In genomic region chr2:118202934-118203333, GRCm38 (mm10) we compare ENCODE assay signal across 14 mouse cellular contexts. TPM values are rescaled to one million over a fixed set of nuclear protein-coding genes. Genes with fewer than 3 reads are reported as not detected.
A peak's percentile ranks its signal among the peaks of the same experiment; 100 is the strongest.
DNase-seq lines count a peak whose midpoint lies in the region; ATAC-seq and TF ChIP-seq lines count a peak whose summit lies in the region.
"Had no signal": no experiment of that assay in that cellular context is flagged by ENCODE, and none has a peak within 500 bp of the region (broad histone marks: within the 10 kb centered on the region; RNA-seq: fewer than 3 reads in every experiment).

No protein-coding gene starts in this region.

- H3K4me3 ChIP-seq in layer of hippocampus, adult 2 months, result no peak overlapping the region
- H3K4me3 ChIP-seq in forebrain, embryonic 15.5 days, result no peak overlapping the region
- no peak overlapping the region for H3K4me3 ChIP-seq in midbrain, embryonic 10.5 days
- H3K4me3 ChIP-seq: liver, embryonic 15.5 days; myocyte had no signal

- TF ChIP-seq CTCF in layer of hippocampus, adult 2 months (conservative IDR thresholded peaks at IDR 0.05), result no peak

- H3K36me3 ChIP-seq in forebrain, embryonic 15.5 days, result no peaks in the 10 kb centered on the region
- H3K36me3 ChIP-seq in midbrain, embryonic 10.5 days, result no peaks in the 10 kb centered on the region
- H3K36me3 ChIP-seq: liver, embryonic 15.5 days had no signal

- peaks cover 48% of the 10 kb centered on the region for H3K4me1 ChIP-seq in forebrain, embryonic 15.5 days
- peaks cover 54% of the 10 kb centered on the region for H3K4me1 ChIP-seq in midbrain, embryonic 10.5 days
- H3K4me1 ChIP-seq: liver, embryonic 15.5 days had no signal

- no peak overlapping the region for H3K4me2 ChIP-seq in forebrain, embryonic 15.5 days (replicated peaks)
- H3K4me2 ChIP-seq: liver, embryonic 15.5 days had no signal

- no peaks in the 10 kb centered on the region for H3K27me3 ChIP-seq in forebrain, embryonic 15.5 days
- H3K27me3 ChIP-seq in midbrain, embryonic 10.5 days (ENCODE audit: low read depth, poor library complexity, severe bottlenecking), result peaks cover 17% of the 10 kb centered on the region

- H3K27ac ChIP-seq in layer of hippocampus, adult 2 months, result peak overlapping the region; percentile 78
- peak overlapping the region; percentile 92 for H3K27ac ChIP-seq in forebrain, embryonic 15.5 days (replicated peaks)
- peak overlapping the region; percentile 81 for H3K27ac ChIP-seq in midbrain, embryonic 10.5 days (replicated peaks)
- H3K27ac ChIP-seq: liver, embryonic 15.5 days; macrophage had no signal

- WGBS in forebrain, embryonic 15.5 days, result 25% methylated on average over 2 of the region's 2 CpGs
- WGBS in midbrain, embryonic 10.5 days, result 56% methylated on average over 2 of the region's 2 CpGs

- no peak for DNase-seq in layer of hippocampus, adult 2 months (ENCODE audit: low spot score in 2 of 2)
- no peak for DNase-seq in layer of hippocampus, adult 11-12 months (ENCODE audit: low spot score)
- no peak for DNase-seq in midbrain, embryonic 10.5 days (ENCODE audit: low spot score)
- peak; percentile 53 for DNase-seq in retina, embryonic 14.5 days (ENCODE audit: low spot score)
- no peak for DNase-seq in gastrocnemius, postnatal 36 days
- no peak for DNase-seq in kidney, adult 9 months
- DNase-seq: adrenal gland, postnatal 10 days; B cell, adult 2 months; thymus, postnatal 25 days had no signal

- peak; percentile 24; the same call in 1 of the 2 replicates for ATAC-seq in forebrain, embryonic 15.5 days (replicated peaks)

- H3K9ac ChIP-seq in forebrain, embryonic 15.5 days (replicated peaks), result no peak overlapping the region
- H3K9ac ChIP-seq: liver, embryonic 15.5 days had no signal

- no peaks in the 10 kb centered on the region for H3K9me3 ChIP-seq in forebrain, embryonic 15.5 days
- no peaks in the 10 kb centered on the region for H3K9me3 ChIP-seq in midbrain, embryonic 10.5 days (replicated peaks)
- H3K9me3 ChIP-seq: liver, embryonic 15.5 days had no signal

- intact Hi-C loops in gastrocnemius, postnatal 36 days (cut with DNase I), result no loop called here

RNA-seq across cellular contexts. Expression of gene Fsip1, which starts 53.8 kb away (rescaled TPM):
- 1 to 10 TPM in 1 of 2 experiments, under 1 TPM in 1; 0.98 to 1.0 TPM for total RNA-seq in layer of hippocampus, adult 2 months (2021)
- polyA plus RNA-seq in forebrain, embryonic 15.5 days (2015; fragmentation: Nextera tagmentation; extraction: Ambion mirVana), result 3.3 TPM in 2 replicates
- 2.1 and 3.0 TPM in 2 replicates for polyA plus RNA-seq in midbrain, embryonic 10.5 days (2016; fragmentation: Nextera tagmentation; extraction: Ambion mirVana)
- total RNA-seq in gastrocnemius, postnatal 36 days (2021), result not detected
- total RNA-seq: granulocyte monocyte progenitor cell, adult 5-6 weeks had no signal
